Mouse (Mus musculus) stomach, postnatal 0 days (tissue): ENCODE measurements around the gene Hif3a.

ENCODE experiments used
- CTCF ChIP-seq: IDR thresholded peaks from 2 replicates; pipeline ENCODE4 v1.5.1; 2016; ENCODE audit warnings: antibody characterized with exemption, low read depth, mild to moderate bottlenecking, moderate library complexity
- EP300 ChIP-seq: optimal IDR thresholded peaks from 2 replicates; pipeline ENCODE3; 2016; ENCODE audit warnings: antibody characterized with exemption

DNA sequence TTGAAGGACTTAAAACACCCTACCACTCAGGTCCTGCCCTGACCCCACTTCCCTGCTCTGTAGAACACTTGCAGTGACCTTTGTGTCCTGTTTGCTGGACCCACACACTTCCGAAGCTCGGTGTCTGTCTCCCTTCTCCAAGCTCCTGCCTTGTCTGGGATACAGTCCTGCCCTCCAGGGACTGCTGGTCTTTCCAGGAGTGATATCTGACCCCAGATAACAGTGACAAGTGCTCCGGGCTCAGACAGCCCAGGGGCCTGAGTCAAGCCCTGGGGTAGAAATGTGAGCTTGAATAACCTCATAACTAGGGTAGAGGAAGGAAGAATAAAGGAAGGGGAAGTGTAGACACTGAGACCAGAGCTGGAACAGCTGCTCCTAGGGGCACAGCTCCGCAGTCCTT is 38.5 kb downstream of the Hif3a start:
- no peak for TF ChIP-seq CTCF
- TF ChIP-seq EP300 = no peak
